Mouse (Mus musculus) MEL (cell line): Measurements from ENCODE around the gene Tomt.

Experiments used
- CTCF ChIP-seq, 3 experiments: IDR thresholded peaks in 2 of 3; conservative IDR thresholded peaks in 1 of 3; 2 replicates each; pipeline ENCODE4 v1.5.1; 2011 to 2012; ENCODE audit warnings: low read length in 3 of 3, low read depth in 2 of 3, mild to moderate bottlenecking in 2 of 3, improper control_type of control experiment in 1 of 3, inconsistent platforms in 1 of 3, mixed read lengths in 1 of 3, moderate library complexity in 1 of 3; ENCODE audit not compliant: control insufficient read depth in 1 of 3, insufficient read depth in 1 of 3, poor library complexity in 1 of 3, severe bottlenecking in 1 of 3
- EP300 ChIP-seq, 2 experiments: IDR thresholded peaks; 2 replicates each; pipeline ENCODE4 v1.6.1; 2011; ENCODE audit warnings: improper control_type of control experiment in 2 of 2, low read length in 2 of 2, low read depth in 1 of 2, mild to moderate bottlenecking in 1 of 2
- GABPA ChIP-seq: IDR thresholded peaks from 2 replicates; pipeline ENCODE4 v1.6.1; 2012; ENCODE audit warnings: low read depth, mild to moderate bottlenecking, inconsistent platforms, low read length, improper control_type of control experiment, moderate library complexity
- GATA1 ChIP-seq: IDR thresholded peaks from 2 replicates; pipeline ENCODE4 v1.6.1; 2011; ENCODE audit warnings: low read depth, low read length, improper control_type of control experiment
- NRF1 ChIP-seq: IDR thresholded peaks from 2 replicates; pipeline ENCODE4 v1.6.1; 2014; ENCODE audit warnings: low read depth, mild to moderate bottlenecking, inconsistent platforms, low read length, improper control_type of control experiment, moderate library complexity; ENCODE audit not compliant: poor library complexity, insufficient read depth, severe bottlenecking
- POLR2A ChIP-seq, 2 experiments: IDR thresholded peaks; 2 replicates each; pipeline ENCODE4 v1.6.1; 2011 to 2012; ENCODE audit warnings: low read length in 2 of 2, mild to moderate bottlenecking in 2 of 2, control low read depth in 1 of 2, improper control_type of control experiment in 1 of 2, low read depth in 1 of 2, moderate library complexity in 1 of 2; ENCODE audit not compliant: control insufficient read depth in 1 of 2, insufficient read depth in 1 of 2, poor library complexity in 1 of 2
- USF1 ChIP-seq: IDR thresholded peaks from 2 replicates; pipeline ENCODE4 v1.6.1; 2014; ENCODE audit warnings: low read depth, mild to moderate bottlenecking, inconsistent platforms, low read length, improper control_type of control experiment, moderate library complexity

DNA sequence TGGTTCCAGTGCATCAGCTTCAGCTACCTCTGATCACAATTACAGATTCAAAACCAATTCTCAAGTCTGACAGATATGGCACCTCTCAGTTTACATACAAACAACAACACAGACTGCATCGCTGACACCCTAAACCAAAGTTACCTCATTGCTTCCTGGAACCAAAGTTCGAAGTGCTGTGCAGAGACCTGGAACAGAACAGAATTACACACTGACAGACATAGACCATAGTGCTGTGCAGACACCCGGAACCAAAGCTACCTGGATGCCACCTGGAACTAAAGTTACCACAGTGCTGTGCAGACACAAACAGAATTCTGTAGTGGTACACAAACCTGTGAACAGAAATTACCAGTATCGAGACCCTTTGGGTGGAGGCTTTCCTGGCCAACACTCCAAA, 33.6 kb upstream of the Tomt start:
- TF ChIP-seq CTCF (IDR thresholded peaks at IDR 0.05 in 2 of 3, conservative IDR thresholded peaks at IDR 0.05 in 1 of 3; ENCODE audit: control insufficient read depth in 1 of 3, insufficient read depth in 1 of 3, low read depth in 2 of 3, low read length in 3 of 3, poor library complexity in 1 of 3, severe bottlenecking in 1 of 3) (no peak), POLR2A (IDR thresholded peaks at IDR 0.05; ENCODE audit: control insufficient read depth in 1 of 2, insufficient read depth in 1 of 2, low read depth in 1 of 2, low read length in 2 of 2, poor library complexity in 1 of 2) (no peak), USF1 (no peak), NRF1 (no peak), GABPA (no peak), GATA1 (no peak), EP300 (IDR thresholded peaks at IDR 0.05; ENCODE audit: low read depth in 1 of 2, low read length in 2 of 2) (no peak)
